10 mouse cellular contexts compared by ENCODE assay signal in the genomic region with DNA sequence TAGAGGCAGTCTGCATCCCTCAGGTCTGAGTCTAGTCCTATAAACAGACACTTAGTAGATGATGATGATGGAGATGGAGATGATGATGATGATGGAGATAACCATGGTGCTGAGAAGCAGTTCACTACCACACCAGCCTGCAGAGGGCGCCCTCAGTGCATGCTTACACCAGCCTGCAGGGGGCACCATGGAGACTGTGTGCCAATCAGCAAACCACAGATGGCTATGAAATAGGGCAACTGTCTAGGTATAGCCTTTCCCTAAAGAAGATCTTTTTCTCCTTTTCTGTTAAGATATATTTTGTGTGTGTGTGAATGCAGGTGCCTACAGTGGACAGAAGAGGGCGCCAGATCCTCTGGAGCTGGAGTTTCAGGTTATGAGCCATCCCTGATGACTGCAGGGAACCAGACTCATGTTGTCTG. TPM values are rescaled to one million over a fixed set of nuclear protein-coding genes. Genes with fewer than 3 reads are reported as not detected.
A peak's percentile ranks its signal among the peaks of the same experiment; 100 is the strongest.
DNase-seq lines count a peak whose midpoint lies in the region; ATAC-seq and TF ChIP-seq lines count a peak whose summit lies in the region.
"Had no signal": no experiment of that assay in that cellular context is flagged by ENCODE, and none has a peak within 500 bp of the region (broad histone marks: within the 10 kb centered on the region; RNA-seq: fewer than 3 reads in every experiment).

No protein-coding gene starts in this region.

- no peak overlapping the region for H3K4me3 ChIP-seq in ES-E14 (ENCODE audit: insufficient read depth in 1 of 2, low read depth in 1 of 2, low read length in 2 of 2, poor library complexity in 1 of 2, severe bottlenecking in 1 of 2)
- H3K4me3 ChIP-seq: heart, embryonic 15.5 days; neural tube, embryonic 12.5 days had no signal

- no peak overlapping the region for H3K27ac ChIP-seq in ES-E14 (ENCODE audit: insufficient read depth, low read depth, low read length, poor library complexity, severe bottlenecking)
- H3K27ac ChIP-seq: heart, embryonic 15.5 days; neural tube, embryonic 12.5 days had no signal

- H3K4me1 ChIP-seq in ES-E14 (ENCODE audit: control insufficient read depth in 2 of 2, insufficient read depth in 2 of 2, low read length in 2 of 2, poor library complexity in 1 of 2) = peaks cover 0 to under 1% of the 10 kb centered on the region in 2 experiments; a peak in 1 of 4 replicates

- intact Hi-C loops in left cerebral cortex, postnatal 36 days (cut with DNase I) = loop anchor here (5.0 to 10.0 kb wide), 2 partner anchors 65 to 242 kb away; no protein-coding TSS in a partner anchor

- in situ Hi-C loops in ES-E14 (cut with MboI; ENCODE audit: low sequenced_read_pairs in 2 of 2, unreplicated experiment in 2 of 2) = no loop called here

- H3K9me3 ChIP-seq in ES-E14 (ENCODE audit: control insufficient read depth, insufficient read depth, low read depth, low read length) = no peaks in the 10 kb centered on the region
- H3K9me3 ChIP-seq: heart, embryonic 15.5 days; neural tube, embryonic 12.5 days had no signal

- ATAC-seq in cerebellum, adult (ENCODE audit: insufficient number of reproducible peaks, low FRiP score, low TSS enrichment) = no peak

- H3K9ac ChIP-seq in ES-E14 (ENCODE audit: insufficient read depth, low read depth, low read length, poor library complexity, severe bottlenecking) = no peak overlapping the region
- H3K9ac ChIP-seq: heart, embryonic 15.5 days; neural tube, embryonic 12.5 days had no signal

- DNase-seq in cerebellum, adult 11 months = peak; percentile 30
- peak; percentile 39 to 50 for DNase-seq in left cerebral cortex, adult 18-20 months (ENCODE audit: low spot score in 2 of 2)
- DNase-seq in left cerebral cortex, postnatal 36 days (ENCODE audit: low spot score in 2 of 2) = no peak
- DNase-seq in ES-E14 (ENCODE audit: low read depth, low spot score) = no peak
- DNase-seq in cerebellum, postnatal 14 days = peak; percentile 66 to 75
- DNase-seq in lung, postnatal 36 days = peak; percentile 72
- no peak for DNase-seq in neural tube, embryonic 10.5 days (ENCODE audit: extremely low spot score, low spot score)

- H3K36me3 ChIP-seq in ES-E14 (ENCODE audit: control insufficient read depth, insufficient read depth, low read length, poor library complexity, severe bottlenecking) = no peaks in the 10 kb centered on the region
- H3K36me3 ChIP-seq: heart, embryonic 15.5 days; neural tube, embryonic 12.5 days had no signal

TF ChIP-seq in ES-E14, 5 proteins besides CTCF, POLR2A, EP300 and RAD21:
- 0 out of 2 replicates have a peak, but pooled peaks have one; percentile 9 for TF ChIP-seq ZC3H11A (IDR thresholded peaks at IDR 0.05; ENCODE audit: borderline replicate concordance, low read depth, low read length)
- TF ChIP-seq MAFK (IDR thresholded peaks at IDR 0.05; ENCODE audit: insufficient read depth, low read depth, low read length) = no peak
- no peak for TF ChIP-seq ZNF384 (IDR thresholded peaks at IDR 0.05; ENCODE audit: low read depth, low read length)
- TF ChIP-seq CHD2 (IDR thresholded peaks at IDR 0.05; ENCODE audit: low read depth, low read length) = no peak

RNA-seq across cellular contexts. Expression of a gene that starts 4.8 kb away (rescaled TPM):
- total RNA-seq in left cerebral cortex, adult 18-20 months (2021) = 10 to 100 TPM; 12.4 to 14.5 TPM
- 10 to 100 TPM; 10.8 to 13.3 TPM for total RNA-seq in left cerebral cortex, postnatal 36 days (2021)
- 3.2 and 6.8 TPM in 2 replicates for total RNA-seq in ES-E14 (2012; rRNA removed)

RNA-seq across cellular contexts. Expression of a gene that starts 42.9 kb away (rescaled TPM):
- 1 to 10 TPM; 1.3 to 2.5 TPM for total RNA-seq in left cerebral cortex, adult 18-20 months (2021)
- total RNA-seq in left cerebral cortex, postnatal 36 days (2021) = 1 to 10 TPM in 1 of 2 experiments, under 1 TPM in 1; 0.72 to 1.0 TPM
- 0.95 TPM in 1 of 2 replicates, not detected in the other for total RNA-seq in ES-E14 (2012; rRNA removed)

RNA-seq across cellular contexts. Expression of a gene that starts 46.5 kb away (rescaled TPM):
- 100 to 1,000 TPM; 308 to 397 TPM for total RNA-seq in left cerebral cortex, adult 18-20 months (2021)
- total RNA-seq in left cerebral cortex, postnatal 36 days (2021) = 100 to 1,000 TPM; 345 to 363 TPM
- total RNA-seq in ES-E14 (2012; rRNA removed) = 1.1 TPM in 1 of 2 replicates, not detected in the other

RNA-seq across cellular contexts. Expression of a gene that starts 56.0 kb away (rescaled TPM):
- total RNA-seq in left cerebral cortex, adult 18-20 months (2021) = 1 to 10 TPM in 1 of 2 experiments, not detected in 1; 1.3 TPM
- not detected for total RNA-seq in left cerebral cortex, postnatal 36 days (2021)
- 0.80 TPM in 1 of 2 replicates, not detected in the other for total RNA-seq in ES-E14 (2012; rRNA removed)

RNA-seq across cellular contexts. Expression of a gene that starts 59.5 kb away (rescaled TPM):
- total RNA-seq in left cerebral cortex, adult 18-20 months (2021) = 100 to 1,000 TPM; 348 to 459 TPM
- 100 to 1,000 TPM; 361 to 431 TPM for total RNA-seq in left cerebral cortex, postnatal 36 days (2021)
- not detected in 2 replicates for total RNA-seq in ES-E14 (2012; rRNA removed)

Comparison
In these comparisons a context has a peak if more than half of its experiments do, and no peak if none do; other contexts are left out.
1. DNase-seq: peak in cerebellum, adult 11 months (single experiment), left cerebral cortex, adult 18-20 months (2 of 2), cerebellum, postnatal 14 days (2 of 2) and lung, postnatal 36 days (single experiment); none in left cerebral cortex, postnatal 36 days (0 of 2), ES-E14 (single experiment) and neural tube, embryonic 10.5 days (single experiment).
2. RNA of a gene that starts 46.5 kb away (total RNA-seq): 308 to 397 TPM in left cerebral cortex, adult 18-20 months and 345 to 363 TPM in left cerebral cortex, postnatal 36 days; 1.1 TPM in ES-E14; every median in the first group is over 100 times any median in the second.